Mouse (Mus musculus): ENCODE measurements at regions not wholly inside any gene's neighbourhood (a gene's known extent, or its start where the extent isn't known, plus 50 kb on each side); places are given as distances from the start of the nearest gene placed in this dataset.
"Not testable (repeated sequence)": the region's sequence is repeated elsewhere in the genome, so short reads cannot be mapped to it uniquely, and the experiment has no call there.

GRCm38 (mm10) chr10:25702146-25702545 lies 166.1 kb upstream of the Smlr1 start:
- DNase-seq (ENCODE audit: low spot score): no peak

- DNase-seq (ENCODE audit: low spot score): no peak
These were observed 159.7 kb upstream of the Smlr1 start for GRCm38 (mm10) chr10:25695798-25696197.

GRCm38 (mm10) chr10:25681243-25681642 lies 145.2 kb upstream of the Smlr1 start:
- DNase-seq (ENCODE audit: low spot score): peak; percentile 58

- no peak for DNase-seq (ENCODE audit: low spot score)
These were observed 141.8 kb upstream of the Smlr1 start for GRCm38 (mm10) chr10:25677889-25678288.

GRCm38 (mm10) chr10:25675368-25675767 lies 139.3 kb upstream of the Smlr1 start:
- no peak for DNase-seq (ENCODE audit: low spot score)

- no peak for DNase-seq (ENCODE audit: low spot score)
These were observed 134.0 kb upstream of the Smlr1 start for GRCm38 (mm10) chr10:25670061-25670460.

- no peak for DNase-seq (ENCODE audit: low spot score)
These were observed 116.9 kb upstream of the Smlr1 start for GRCm38 (mm10) chr10:25652742-25653563.

GRCm38 (mm10) chr10:25647740-25648139 lies 111.7 kb upstream of the Smlr1 start:
- DNase-seq (ENCODE audit: low spot score): no peak

- no peak for DNase-seq (ENCODE audit: low spot score)
These were observed 107.5 kb upstream of the Smlr1 start for GRCm38 (mm10) chr10:25643518-25643993.

GRCm38 (mm10) chr10:25642079-25642696 lies 106.1 kb upstream of the Smlr1 start:
- no peak for DNase-seq (ENCODE audit: low spot score)

GRCm38 (mm10) chr10:25633058-25633614 lies 97.1 kb upstream of the Smlr1 start:
- no peak for DNase-seq (ENCODE audit: low spot score)

GRCm38 (mm10) chr10:25632306-25632705 lies 96.2 kb upstream of the Smlr1 start:
- no peak for DNase-seq (ENCODE audit: low spot score)

- no peak for DNase-seq (ENCODE audit: low spot score)
These were observed 86.5 kb upstream of the Smlr1 start for GRCm38 (mm10) chr10:25622585-25622984.

- not testable (repeated sequence) for DNase-seq (ENCODE audit: low spot score)
These were observed 85.7 kb upstream of the Smlr1 start for GRCm38 (mm10) chr10:25621747-25622134.

- no peak for DNase-seq (ENCODE audit: low spot score)
These were observed 85.1 kb upstream of the Smlr1 start for GRCm38 (mm10) chr10:25620939-25621746.

- no peak for DNase-seq (ENCODE audit: low spot score)
These were observed 83.6 kb upstream of the Smlr1 start for GRCm38 (mm10) chr10:25619702-25620101.

GRCm38 (mm10) chr10:25601471-25601870 lies 65.4 kb upstream of the Smlr1 start:
- DNase-seq (ENCODE audit: low spot score): no peak

- DNase-seq (ENCODE audit: low spot score): no peak
These were observed 53.2 kb upstream of the Smlr1 start for GRCm38 (mm10) chr10:25589316-25589645.

GRCm38 (mm10) chr10:25588611-25589315 lies 52.7 kb upstream of the Smlr1 start:
- DNase-seq (ENCODE audit: low spot score): no peak

Data from layer of hippocampus, adult 9-10 months (tissue).